Mouse (Mus musculus): ENCODE results near the gene Akt1. TPM values are rescaled to one million over a fixed set of nuclear protein-coding genes. Genes with fewer than 3 reads are reported as not detected.

Akt1 gene
- total and polyA plus RNA-seq, 3 experiments = 66.6 to 144 (median 74.4) TPM

DNA sequence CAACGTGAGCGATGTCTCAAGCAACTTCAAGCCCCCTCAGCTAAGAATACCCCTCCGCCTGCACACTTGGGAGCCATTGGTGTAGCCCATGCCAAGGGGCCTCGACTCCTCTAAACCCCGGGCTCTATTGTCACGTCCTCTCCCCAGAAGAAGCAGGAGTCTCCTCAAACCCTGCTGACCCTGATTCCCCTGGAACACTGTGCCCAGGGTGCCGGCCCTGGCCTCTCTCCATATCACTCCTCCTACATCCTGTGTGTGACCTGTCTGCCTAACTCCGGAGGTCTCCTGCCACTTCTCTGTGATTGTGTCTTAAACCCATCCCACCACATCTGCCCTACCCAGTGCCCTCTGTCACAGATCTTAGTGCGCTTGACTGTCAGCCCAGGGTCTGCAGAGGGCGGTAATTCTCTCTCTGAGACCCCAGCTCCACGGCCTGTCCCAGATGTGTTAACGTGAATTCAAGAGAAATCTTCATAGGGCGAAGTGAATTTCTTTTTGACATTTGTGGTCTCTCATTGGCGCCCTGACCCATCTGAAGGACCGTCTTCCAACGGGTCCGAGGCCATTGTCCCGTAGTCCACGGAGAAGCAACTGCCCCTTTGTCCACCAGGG, 3.4 kb upstream of the Akt1 start:
- Histone ChIP-seq H3K4me1 (ENCODE audit: control insufficient read depth in 1 of 2, insufficient read depth in 2 of 2) (peaks cover 11 to 23% of the 10 kb centered on the region in 2 experiments), H3K36me3 (replicated peaks in 1 of 2; ENCODE audit: control insufficient read depth in 1 of 2, insufficient read depth in 1 of 2, low read length in 1 of 2) (no peaks in the 10 kb centered on the region), H3K9me3 (replicated peaks; ENCODE audit: low read length) (peaks cover 3% of the 10 kb centered on the region), H3K27ac (ENCODE audit: insufficient read depth, low read depth) (no peak overlapping the region), H3K27me3 (replicated peaks) (peaks cover 70% of the 10 kb centered on the region), H3K9ac (ENCODE audit: insufficient read depth, low read depth) (no peak overlapping the region), H3K79me2 (replicated peaks; ENCODE audit: control insufficient read depth, extremely low read depth, insufficient read depth, poor library complexity, severe bottlenecking) (peaks cover 8% of the 10 kb centered on the region), H3K4me2 (ENCODE audit: insufficient read depth, low read depth, poor library complexity, severe bottlenecking) (peak overlapping the region; percentile 81), H3K4me3 (replicated peaks in 1 of 3; ENCODE audit: low read depth in 2 of 3, low read length in 2 of 3, poor library complexity in 1 of 3) (peak overlapping the region in 1 of 3 experiments; percentile 78)
- in situ Hi-C loops (cut with MboI; ENCODE audit: low pct_ligation_motif_present, low pct_unique_long_range_greater_than_20kb, low sequenced_read_pairs) (no loop called here), dilution Hi-C loops (cut with MboI; ENCODE audit: extremely low pct_ligation_motif_present, extremely low pct_unique_long_range_greater_than_20kb, low sequenced_read_pairs) (no loop called here)
- TF ChIP-seq ZKSCAN1 (IDR thresholded peaks at IDR 0.05; ENCODE audit: borderline replicate concordance, low read depth, low read length) = no peak
- no peak for DNase-seq (ENCODE audit: extremely low read depth)

DNA sequence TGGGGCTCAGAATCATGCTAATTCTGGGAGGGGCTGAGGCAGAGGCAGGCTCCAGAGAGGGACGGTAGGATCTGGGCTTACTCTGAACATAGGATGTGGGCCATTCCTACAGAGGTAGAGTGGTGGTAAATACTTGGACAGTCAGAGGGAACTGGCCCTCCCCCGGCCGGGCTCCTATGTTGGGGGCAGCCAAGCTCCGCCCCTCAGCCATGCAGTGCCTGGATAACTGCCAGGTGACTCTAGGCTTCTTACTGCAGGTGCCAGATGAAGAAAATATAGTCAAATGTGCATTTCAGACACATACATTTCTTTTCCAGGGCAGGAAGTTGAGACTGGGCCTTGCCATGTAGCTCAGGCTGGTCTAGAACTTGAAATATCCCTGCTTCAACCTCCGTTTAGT, 2.4 kb upstream of the Akt1 start:
- H3K36me3 ChIP-seq (replicated peaks in 1 of 2; ENCODE audit: control insufficient read depth in 1 of 2, insufficient read depth in 1 of 2, low read length in 1 of 2) = peaks cover 0 to 3% of the 10 kb centered on the region in 2 experiments
- in situ Hi-C loops (cut with MboI; ENCODE audit: low pct_ligation_motif_present, low pct_unique_long_range_greater_than_20kb, low sequenced_read_pairs) = no loop called here
- H3K9me3 ChIP-seq (replicated peaks; ENCODE audit: low read length) = peaks cover 3% of the 10 kb centered on the region
- peaks cover 15 to 32% of the 10 kb centered on the region in 2 experiments for H3K4me1 ChIP-seq (ENCODE audit: control insufficient read depth in 1 of 2, insufficient read depth in 2 of 2)
- H3K9ac ChIP-seq (ENCODE audit: insufficient read depth, low read depth) = no peak overlapping the region
- no peak overlapping the region for H3K4me2 ChIP-seq (ENCODE audit: insufficient read depth, low read depth, poor library complexity, severe bottlenecking)
- H3K27ac ChIP-seq (ENCODE audit: insufficient read depth, low read depth) = no peak overlapping the region
- H3K79me2 ChIP-seq (replicated peaks; ENCODE audit: control insufficient read depth, extremely low read depth, insufficient read depth, poor library complexity, severe bottlenecking) = peaks cover 16% of the 10 kb centered on the region
- no peak for DNase-seq (ENCODE audit: extremely low read depth)
- TF ChIP-seq POLR2AphosphoS2 (IDR thresholded peaks at IDR 0.05; ENCODE audit: low read depth, low read length) = no peak
- no peak for TF ChIP-seq MYC (IDR thresholded peaks at IDR 0.05; ENCODE audit: low read depth, low read length)
- no peak for TF ChIP-seq CTCF (conservative IDR thresholded peaks at IDR 0.05 in 1 of 2, IDR thresholded peaks at IDR 0.05 in 1 of 2; ENCODE audit: low read depth in 2 of 2, low read length in 2 of 2)
- no peak for TF ChIP-seq MAFK (IDR thresholded peaks at IDR 0.05; ENCODE audit: insufficient replicate concordance, low read length)
- peaks cover 61% of the 10 kb centered on the region for H3K27me3 ChIP-seq (replicated peaks)
- H3K4me3 ChIP-seq (replicated peaks in 1 of 3; ENCODE audit: low read depth in 2 of 3, low read length in 2 of 3, poor library complexity in 1 of 3) = no peak overlapping the region
- dilution Hi-C loops (cut with MboI; ENCODE audit: extremely low pct_ligation_motif_present, extremely low pct_unique_long_range_greater_than_20kb, low sequenced_read_pairs) = no loop called here

DNA sequence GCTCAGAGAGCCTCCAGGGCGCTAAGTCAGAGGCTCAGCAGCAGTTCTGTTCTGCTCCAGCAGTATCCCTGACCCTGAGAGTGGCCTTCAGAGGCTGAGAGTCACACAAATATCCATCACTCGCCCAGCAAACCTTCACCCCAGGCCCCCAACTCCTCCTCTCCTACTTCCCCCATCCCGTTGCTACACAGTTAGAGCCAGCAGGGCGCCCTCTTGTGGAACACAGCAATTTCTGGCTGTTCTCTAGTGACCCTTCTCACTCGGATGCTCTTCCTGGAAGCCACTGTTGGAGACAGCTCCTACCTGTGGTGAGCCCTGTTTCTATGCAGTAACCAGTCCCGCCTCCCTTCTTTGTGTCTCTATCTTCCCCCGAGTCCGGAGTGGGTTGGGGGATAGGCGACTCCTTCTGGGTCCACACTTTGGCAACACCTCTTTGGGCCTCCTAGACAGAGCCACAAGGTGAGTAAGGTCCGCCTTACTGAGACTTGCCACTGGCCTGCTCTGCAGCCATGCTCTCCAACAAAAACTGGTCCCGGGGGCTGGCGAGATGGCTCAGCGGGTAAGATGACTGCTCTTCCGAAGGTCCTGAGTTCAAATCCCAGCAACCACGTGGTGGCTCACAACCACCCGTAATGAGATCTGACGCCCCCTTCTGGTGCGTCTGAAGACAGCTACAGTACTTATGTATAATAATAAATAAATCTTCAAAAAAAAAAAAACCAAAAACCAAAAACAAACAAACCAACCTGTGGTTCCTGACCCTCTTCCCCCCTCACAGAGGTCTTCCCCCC, 756 bp upstream of the Akt1 start:
- peaks cover 44% of the 10 kb centered on the region for H3K27me3 ChIP-seq (replicated peaks)
- peaks cover 28% of the 10 kb centered on the region for H3K79me2 ChIP-seq (replicated peaks; ENCODE audit: control insufficient read depth, extremely low read depth, insufficient read depth, poor library complexity, severe bottlenecking)
- H3K4me3 ChIP-seq (replicated peaks in 1 of 3; ENCODE audit: low read depth in 2 of 3, low read length in 2 of 3, poor library complexity in 1 of 3) = peak overlapping the region; percentile 73 to 99 (median 91)
- peak overlapping the region; percentile 91; the same call in 1 of the 2 replicates for H3K9ac ChIP-seq (ENCODE audit: insufficient read depth, low read depth)
- peaks cover 3% of the 10 kb centered on the region for H3K9me3 ChIP-seq (replicated peaks; ENCODE audit: low read length)
- dilution Hi-C loops (cut with MboI; ENCODE audit: extremely low pct_ligation_motif_present, extremely low pct_unique_long_range_greater_than_20kb, low sequenced_read_pairs) = no loop called here
- H3K27ac ChIP-seq (ENCODE audit: insufficient read depth, low read depth) = peak overlapping the region; percentile 17; the same call in 1 of the 2 replicates
- peaks cover 27 to 49% of the 10 kb centered on the region in 2 experiments for H3K4me1 ChIP-seq (ENCODE audit: control insufficient read depth in 1 of 2, insufficient read depth in 2 of 2)
- peaks cover 11 to 19% of the 10 kb centered on the region in 2 experiments for H3K36me3 ChIP-seq (replicated peaks in 1 of 2; ENCODE audit: control insufficient read depth in 1 of 2, insufficient read depth in 1 of 2, low read length in 1 of 2)
- peak overlapping the region; percentile 77 for H3K4me2 ChIP-seq (ENCODE audit: insufficient read depth, low read depth, poor library complexity, severe bottlenecking)
- peak; percentile 96 for DNase-seq (ENCODE audit: extremely low read depth)
- in situ Hi-C loops (cut with MboI; ENCODE audit: low pct_ligation_motif_present, low pct_unique_long_range_greater_than_20kb, low sequenced_read_pairs) = no loop called here
- peak; percentile 42; the same call in 1 of the 2 replicates for TF ChIP-seq TCF12 (IDR thresholded peaks at IDR 0.05; ENCODE audit: low read depth, low read length)
- TF ChIP-seq TBP (conservative IDR thresholded peaks at IDR 0.05; ENCODE audit: low read depth, low read length) = no peak
- TF ChIP-seq UBTF (IDR thresholded peaks at IDR 0.05; ENCODE audit: low read depth, low read length) = no peak
- peak; percentile 70; the same call in 1 of the 2 replicates for TF ChIP-seq MAZ (IDR thresholded peaks at IDR 0.05; ENCODE audit: low read depth, low read length)
- 0 out of 2 replicates have a peak, but pooled peaks have one; percentile 16 for TF ChIP-seq ZNF384 (IDR thresholded peaks at IDR 0.05; ENCODE audit: low read depth, low read length)
- no peak; the same call in none of the 2 replicates for TF ChIP-seq IRF4 (IDR thresholded peaks at IDR 0.05; ENCODE audit: low read depth, low read length)
- no peak for TF ChIP-seq CHD2 (IDR thresholded peaks at IDR 0.05; ENCODE audit: low read length)
- no peak for TF ChIP-seq USF1 (IDR thresholded peaks at IDR 0.05; ENCODE audit: low read depth, low read length)
- no peak for TF ChIP-seq MAFK (IDR thresholded peaks at IDR 0.05; ENCODE audit: insufficient replicate concordance, low read length)
- no peak for TF ChIP-seq POLR2A (IDR thresholded peaks at IDR 0.05; ENCODE audit: low read depth, low read length)
- TF ChIP-seq CHD1 (IDR thresholded peaks at IDR 0.05; ENCODE audit: low read depth, low read length) = no peak
- peak; percentile 60; the same call in 1 of the 2 replicates for TF ChIP-seq NELFE (IDR thresholded peaks at IDR 0.05; ENCODE audit: low read depth, low read length)
- no peak for TF ChIP-seq KAT2A (IDR thresholded peaks at IDR 0.05; ENCODE audit: insufficient replicate concordance, low read length)
- no peak for TF ChIP-seq USF2 (conservative IDR thresholded peaks at IDR 0.05; ENCODE audit: low read depth, low read length)
- peak; percentile 71 for TF ChIP-seq SMC3 (IDR thresholded peaks at IDR 0.05; ENCODE audit: low read depth, low read length)
- no peak for TF ChIP-seq JUND (conservative IDR thresholded peaks at IDR 0.05; ENCODE audit: low read depth, low read length)
- no peak for TF ChIP-seq ZC3H11A (IDR thresholded peaks at IDR 0.05; ENCODE audit: low read depth, low read length)
- 0 out of 2 replicates have a peak, but pooled peaks have one; percentile 31 for TF ChIP-seq MAX (IDR thresholded peaks at IDR 0.05; ENCODE audit: low read length)
- TF ChIP-seq CTCF (conservative IDR thresholded peaks at IDR 0.05 in 1 of 2, IDR thresholded peaks at IDR 0.05 in 1 of 2; ENCODE audit: low read depth in 2 of 2, low read length in 2 of 2) = peak; percentile 53 to 92; a peak in 2 of 4 replicates
- no peak for TF ChIP-seq GABPA (IDR thresholded peaks at IDR 0.05; ENCODE audit: insufficient replicate concordance, low read depth, low read length)

Data from CH12.LX (cell line).